In genomic region chr6:127219446-127219802, GRCm38 (mm10) we compare ENCODE assay signal across 13 mouse cellular contexts.
"Had no signal": no experiment of that assay in that cellular context is flagged by ENCODE, and none has a peak within 500 bp of the region (broad histone marks: within the 10 kb centered on the region; RNA-seq: fewer than 3 reads in every experiment).

No protein-coding gene starts in this region.

- H3K4me1 ChIP-seq: liver, embryonic 12.5 days; neural tube, embryonic 12.5 days; stomach, embryonic 15.5 days had no signal

- DNase-seq: kidney, postnatal 14 days; lung, embryonic 14.5 days; lung, postnatal 10 days; lung, postnatal 4 days; midbrain, embryonic 14.5 days; thymus, adult 2 months; thymus, postnatal 25 days had no signal

- H3K27me3 ChIP-seq: limb, embryonic 15.5 days; neural tube, embryonic 12.5 days; stomach, embryonic 15.5 days had no signal

- H3K4me3 ChIP-seq: limb, embryonic 15.5 days; liver, embryonic 12.5 days; midbrain, embryonic 10.5 days; myocyte; neural tube, embryonic 12.5 days; stomach, embryonic 15.5 days had no signal

- ATAC-seq: liver, embryonic 12.5 days had no signal

- H3K9me3 ChIP-seq: limb, embryonic 15.5 days; liver, embryonic 12.5 days; midbrain, embryonic 10.5 days; neural tube, embryonic 12.5 days; stomach, embryonic 15.5 days had no signal

- H3K36me3 ChIP-seq: limb, embryonic 15.5 days; liver, embryonic 12.5 days; midbrain, embryonic 10.5 days; neural tube, embryonic 12.5 days; stomach, embryonic 15.5 days had no signal

- H3K9ac ChIP-seq: limb, embryonic 15.5 days; liver, embryonic 12.5 days; lung, embryonic 14.5 days; neural tube, embryonic 12.5 days; stomach, embryonic 15.5 days had no signal

- H3K4me2 ChIP-seq: limb, embryonic 15.5 days; liver, embryonic 12.5 days; lung, embryonic 14.5 days; neural tube, embryonic 12.5 days; stomach, embryonic 15.5 days had no signal

- H3K27ac ChIP-seq: limb, embryonic 15.5 days; liver, embryonic 12.5 days; midbrain, embryonic 10.5 days; neural tube, embryonic 12.5 days; stomach, embryonic 15.5 days had no signal
